Mouse (Mus musculus): ENCODE data around the gene Doc2b. TPM values are rescaled to one million over a fixed set of nuclear protein-coding genes. Genes with fewer than 3 reads are reported as not detected.

Doc2b gene
- polyA plus RNA-seq, 1 experiment from 2014 or later: 1.2 TPM

GRCm38 (mm10) chr11:75775919-75776318 lies 19.9 kb downstream of the Doc2b start:
- Histone ChIP-seq H3K9ac (ENCODE audit: low read depth, low read length) (no peak overlapping the region), H3K4me2 (ENCODE audit: low read depth, low read length) (no peak overlapping the region), H3K36me3 (ENCODE audit: control insufficient read depth, insufficient read depth, low read length) (peaks cover 17% of the 10 kb centered on the region; the same call in 1 of the 2 replicates), H3K4me1 (ENCODE audit: control insufficient read depth, insufficient read depth, low read length) (no peaks in the 10 kb centered on the region), H3K27ac (replicated peaks; ENCODE audit: low read depth, low read length) (no peak overlapping the region), H3K27me3 (replicated peaks; ENCODE audit: control insufficient read depth, insufficient read depth, low read length) (no peaks in the 10 kb centered on the region), H3K4me3 (ENCODE audit: low read depth, low read length) (no peak overlapping the region), H3K9me3 (ENCODE audit: control insufficient read depth, low read length) (no peaks in the 10 kb centered on the region)
- DNase-seq (ENCODE audit: low spot score) (no peak), ATAC-seq (ENCODE audit: low read depth) (no peak)
- WGBS: 83% methylated on average over 1 of the region's 1 CpGs

GRCm38 (mm10) chr11:75772562-75772961 lies 23.3 kb downstream of the Doc2b start:
- WGBS: 73% methylated on average over 5 of the region's 5 CpGs
- H3K4me3 ChIP-seq (ENCODE audit: low read depth, low read length): no peak overlapping the region
- peaks cover 15% of the 10 kb centered on the region; the same call in 1 of the 2 replicates for H3K36me3 ChIP-seq (ENCODE audit: control insufficient read depth, insufficient read depth, low read length)
- 0 out of 2 replicates have a peak, but pooled peaks cover 4% of the 10 kb centered on the region for H3K4me1 ChIP-seq (ENCODE audit: control insufficient read depth, insufficient read depth, low read length)
- H3K4me2 ChIP-seq (ENCODE audit: low read depth, low read length): no peak overlapping the region
- no peak for ATAC-seq (ENCODE audit: low read depth)
- H3K9ac ChIP-seq (ENCODE audit: low read depth, low read length): no peak overlapping the region
- DNase-seq (ENCODE audit: low spot score): no peak
- no peaks in the 10 kb centered on the region for H3K9me3 ChIP-seq (ENCODE audit: control insufficient read depth, low read length)
- no peaks in the 10 kb centered on the region for H3K27me3 ChIP-seq (replicated peaks; ENCODE audit: control insufficient read depth, insufficient read depth, low read length)
- no peak overlapping the region for H3K27ac ChIP-seq (replicated peaks; ENCODE audit: low read depth, low read length)

- Histone ChIP-seq H3K4me3 (ENCODE audit: low read depth, low read length) (peak overlapping the region; percentile 24), H3K9me3 (ENCODE audit: control insufficient read depth, low read length) (no peaks in the 10 kb centered on the region), H3K27me3 (replicated peaks; ENCODE audit: control insufficient read depth, insufficient read depth, low read length) (no peaks in the 10 kb centered on the region), H3K27ac (replicated peaks; ENCODE audit: low read depth, low read length) (no peak overlapping the region; the same call in 1 of the 2 replicates), H3K9ac (ENCODE audit: low read depth, low read length) (no peak overlapping the region), H3K4me1 (ENCODE audit: control insufficient read depth, insufficient read depth, low read length) (0 out of 2 replicates have a peak, but pooled peaks cover 4% of the 10 kb centered on the region), H3K36me3 (ENCODE audit: control insufficient read depth, insufficient read depth, low read length) (peaks cover 41% of the 10 kb centered on the region), H3K4me2 (ENCODE audit: low read depth, low read length) (peak overlapping the region; percentile 52)
- DNase-seq (ENCODE audit: low spot score) (peak; percentile 90), ATAC-seq (ENCODE audit: low read depth) (peak; percentile 92)
- WGBS: under 1% methylated on average over 22 of the region's 23 CpGs
These were observed 26.6 kb downstream of the Doc2b start for GRCm38 (mm10) chr11:75769206-75769605.

- Histone ChIP-seq H3K36me3 (ENCODE audit: control insufficient read depth, insufficient read depth, low read length) (peaks cover 44% of the 10 kb centered on the region), H3K4me2 (ENCODE audit: low read depth, low read length) (peak overlapping the region; percentile 52), H3K9ac (ENCODE audit: low read depth, low read length) (no peak overlapping the region), H3K4me3 (ENCODE audit: low read depth, low read length) (0 out of 2 replicates have a peak overlapping the region, but pooled peaks have one; percentile 24), H3K4me1 (ENCODE audit: control insufficient read depth, insufficient read depth, low read length) (0 out of 2 replicates have a peak, but pooled peaks cover 4% of the 10 kb centered on the region), H3K27ac (replicated peaks; ENCODE audit: low read depth, low read length) (no peak overlapping the region; the same call in 1 of the 2 replicates), H3K9me3 (ENCODE audit: control insufficient read depth, low read length) (no peaks in the 10 kb centered on the region), H3K27me3 (replicated peaks; ENCODE audit: control insufficient read depth, insufficient read depth, low read length) (no peaks in the 10 kb centered on the region)
- WGBS: 55% methylated on average over 6 of the region's 6 CpGs
- no peak for ATAC-seq (ENCODE audit: low read depth)
- no peak for DNase-seq (ENCODE audit: low spot score)
These were observed 27.5 kb downstream of the Doc2b start for GRCm38 (mm10) chr11:75768091-75768989.

GRCm38 (mm10) chr11:75767014-75767413 lies 28.8 kb downstream of the Doc2b start:
- Histone ChIP-seq H3K4me3 (ENCODE audit: low read depth, low read length) (no peak overlapping the region), H3K4me1 (ENCODE audit: control insufficient read depth, insufficient read depth, low read length) (0 out of 2 replicates have a peak, but pooled peaks cover 4% of the 10 kb centered on the region), H3K36me3 (ENCODE audit: control insufficient read depth, insufficient read depth, low read length) (peaks cover 53% of the 10 kb centered on the region), H3K4me2 (ENCODE audit: low read depth, low read length) (no peak overlapping the region), H3K27ac (replicated peaks; ENCODE audit: low read depth, low read length) (no peak overlapping the region), H3K27me3 (replicated peaks; ENCODE audit: control insufficient read depth, insufficient read depth, low read length) (no peaks in the 10 kb centered on the region), H3K9ac (ENCODE audit: low read depth, low read length) (no peak overlapping the region), H3K9me3 (ENCODE audit: control insufficient read depth, low read length) (no peaks in the 10 kb centered on the region)
- ATAC-seq (ENCODE audit: low read depth) (no peak; the same call in 1 of the 2 replicates), DNase-seq (ENCODE audit: low spot score) (peak; percentile 18)
- 47% methylated on average over 2 of the region's 2 CpGs for WGBS

- no peak overlapping the region for H3K9ac ChIP-seq (ENCODE audit: low read depth, low read length)
- no peak overlapping the region for H3K27ac ChIP-seq (replicated peaks; ENCODE audit: low read depth, low read length)
- no peak overlapping the region for H3K4me2 ChIP-seq (ENCODE audit: low read depth, low read length)
- peaks cover 70% of the 10 kb centered on the region for H3K36me3 ChIP-seq (ENCODE audit: control insufficient read depth, insufficient read depth, low read length)
- no peaks in the 10 kb centered on the region for H3K9me3 ChIP-seq (ENCODE audit: control insufficient read depth, low read length)
- H3K27me3 ChIP-seq (replicated peaks; ENCODE audit: control insufficient read depth, insufficient read depth, low read length): no peaks in the 10 kb centered on the region
- H3K4me1 ChIP-seq (ENCODE audit: control insufficient read depth, insufficient read depth, low read length): 0 out of 2 replicates have a peak, but pooled peaks cover 4% of the 10 kb centered on the region
- H3K4me3 ChIP-seq (ENCODE audit: low read depth, low read length): no peak overlapping the region
- WGBS: 75% methylated on average over 8 of the region's 8 CpGs
- no peak for ATAC-seq (ENCODE audit: low read depth)
- DNase-seq (ENCODE audit: low spot score): no peak
These were observed 30.7 kb downstream of the Doc2b start for GRCm38 (mm10) chr11:75765161-75765560.

- H3K4me1 ChIP-seq (ENCODE audit: control insufficient read depth, insufficient read depth, low read length): 0 out of 2 replicates have a peak, but pooled peaks cover 2% of the 10 kb centered on the region
- H3K9ac ChIP-seq (ENCODE audit: low read depth, low read length): no peak overlapping the region
- no peak overlapping the region for H3K27ac ChIP-seq (replicated peaks; ENCODE audit: low read depth, low read length)
- H3K27me3 ChIP-seq (replicated peaks; ENCODE audit: control insufficient read depth, insufficient read depth, low read length): no peaks in the 10 kb centered on the region
- no peak overlapping the region for H3K4me3 ChIP-seq (ENCODE audit: low read depth, low read length)
- no peak overlapping the region for H3K4me2 ChIP-seq (ENCODE audit: low read depth, low read length)
- H3K36me3 ChIP-seq (ENCODE audit: control insufficient read depth, insufficient read depth, low read length): peaks cover 76% of the 10 kb centered on the region
- ATAC-seq (ENCODE audit: low read depth) (no peak), DNase-seq (ENCODE audit: low spot score) (no peak)
- 85% methylated on average over 4 of the region's 4 CpGs for WGBS
- H3K9me3 ChIP-seq (ENCODE audit: control insufficient read depth, low read length): no peaks in the 10 kb centered on the region
These were observed 31.3 kb downstream of the Doc2b start for GRCm38 (mm10) chr11:75764521-75765023.

GRCm38 (mm10) chr11:75762708-75763107 lies 33.1 kb downstream of the Doc2b start:
- Histone ChIP-seq H3K27me3 (replicated peaks; ENCODE audit: control insufficient read depth, insufficient read depth, low read length) (no peaks in the 10 kb centered on the region), H3K9me3 (ENCODE audit: control insufficient read depth, low read length) (no peaks in the 10 kb centered on the region), H3K27ac (replicated peaks; ENCODE audit: low read depth, low read length) (no peak overlapping the region), H3K4me3 (ENCODE audit: low read depth, low read length) (no peak overlapping the region), H3K9ac (ENCODE audit: low read depth, low read length) (no peak overlapping the region), H3K4me2 (ENCODE audit: low read depth, low read length) (no peak overlapping the region), H3K36me3 (ENCODE audit: control insufficient read depth, insufficient read depth, low read length) (peaks cover 91% of the 10 kb centered on the region), H3K4me1 (ENCODE audit: control insufficient read depth, insufficient read depth, low read length) (no peaks in the 10 kb centered on the region)
- WGBS: 74% methylated on average over 2 of the region's 2 CpGs
- no peak for DNase-seq (ENCODE audit: low spot score)
- ATAC-seq (ENCODE audit: low read depth): no peak

Measured in embryonic facial prominence, embryonic 14.5 days (tissue).